Mouse (Mus musculus) adrenal gland, postnatal 36 days (tissue): ENCODE data around the gene Atg16l2. TPM values are rescaled to one million over a fixed set of nuclear protein-coding genes. Genes with fewer than 3 reads are reported as not detected.

ENCODE experiments used
- DNase-seq, 2 experiments: peaks; one replicate each; pipeline ENCODE4 v3.0.0; 2021; ENCODE audit warnings: mixed read lengths in 1 of 2
- total RNA-seq, 2 experiments: library from RNA; stranded (reverse); gene quantifications; 2 replicates each; pipeline ENCODE4 v1.2.3; 2021

Gene Atg16l2
- total RNA-seq, 2 experiments from 2014 or later: 14.6 to 34.6 TPM

DNA sequence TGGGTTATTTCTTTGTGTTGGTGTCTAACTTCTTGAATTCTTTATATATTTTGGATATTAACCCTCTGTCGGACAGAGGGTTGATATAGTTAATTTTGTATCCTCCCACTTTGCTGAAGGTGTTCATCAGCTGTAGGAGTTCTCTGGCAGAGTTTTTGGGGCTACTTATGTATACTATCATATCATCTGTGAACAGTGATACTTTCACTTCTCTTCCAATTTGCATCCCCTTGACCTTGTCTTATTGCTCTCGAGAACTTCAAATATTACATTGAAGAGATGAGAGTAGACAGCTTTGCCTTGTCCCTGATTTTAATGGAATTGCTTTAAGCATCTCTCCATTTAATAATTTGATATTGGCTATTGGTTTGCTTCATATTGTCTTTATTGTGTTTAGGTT, 78.5 kb downstream of the Atg16l2 start:
- DNase-seq: no peak

DNA sequence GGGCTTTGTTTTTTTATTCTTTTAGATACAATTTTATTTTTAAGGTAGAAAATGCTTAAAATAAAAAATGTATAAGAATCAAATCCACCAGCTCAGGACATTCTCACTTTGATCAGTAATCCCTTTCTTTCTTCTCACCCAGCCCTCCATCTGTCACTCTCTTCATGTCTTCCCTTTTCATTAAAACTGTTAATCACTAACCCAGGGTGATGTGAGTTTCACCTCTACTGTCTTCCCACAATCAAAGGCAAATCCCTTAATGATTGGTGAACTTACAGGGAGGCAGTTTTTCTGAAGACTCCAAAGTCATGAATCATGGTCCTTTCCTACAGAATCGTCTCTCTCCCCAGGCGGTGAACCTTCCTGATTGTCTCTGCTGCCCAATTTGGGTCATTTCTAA, 85.3 kb downstream of the Atg16l2 start:
- no peak for DNase-seq

DNA sequence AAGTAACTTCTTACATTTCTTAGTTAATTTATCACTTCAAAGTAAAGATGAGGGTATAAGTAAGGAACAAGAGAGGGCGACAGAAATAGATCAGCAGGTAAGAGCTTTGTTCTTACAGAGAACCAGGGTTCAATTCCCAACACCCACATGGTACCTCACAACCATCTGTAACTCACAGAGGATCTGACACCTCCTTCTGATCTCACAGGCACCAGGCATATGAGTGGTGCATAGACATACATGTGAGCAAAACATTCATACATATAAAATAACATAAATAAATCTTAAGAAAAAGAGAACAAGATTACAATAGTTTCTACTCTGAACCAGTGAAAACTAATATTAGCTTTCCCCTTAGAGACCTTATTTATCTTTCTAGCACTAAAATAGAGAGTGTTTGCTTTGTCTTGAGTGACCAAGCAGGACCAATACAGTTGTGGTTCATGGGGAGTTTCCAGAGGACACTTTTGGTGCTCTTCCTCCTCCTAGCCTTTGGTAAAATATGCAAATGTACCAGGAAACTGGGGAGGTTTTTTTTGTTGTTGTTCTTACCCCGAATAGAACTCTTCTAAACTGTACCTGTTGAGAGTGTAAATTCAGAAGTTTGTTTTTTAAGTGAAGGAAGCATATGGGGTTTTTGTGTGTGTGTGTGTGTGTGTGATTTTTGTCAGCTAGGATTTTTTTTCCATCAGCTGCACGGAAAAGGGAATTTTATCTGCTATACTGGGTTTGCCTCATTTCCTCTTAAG, 88.4 kb downstream of the Atg16l2 start:
- no peak for DNase-seq

Other genes with a start within 250 kb of the Atg16l2 start
- 10 to 100 TPM; 21.2 to 23.2 TPM for gene Fchsd2, start 209.4 kb downstream of the Atg16l2 start, total RNA-seq
- 10 to 100 TPM; 22.5 to 60.5 TPM for gene Stard10, start 14.8 kb upstream of the Atg16l2 start, total RNA-seq
- 10 to 100 TPM; 30.0 to 35.4 TPM for gene Arap1, start 45.8 kb upstream of the Atg16l2 start, total RNA-seq
- 1 to 10 TPM in 1 of 2 experiments, not detected in 1; 3.8 TPM for gene Gm45837, start 108.6 kb upstream of the Atg16l2 start, total RNA-seq
- 100 to 1,000 TPM; 163 to 207 TPM for gene Pde2a, start 119.4 kb upstream of the Atg16l2 start, total RNA-seq